Mouse (Mus musculus): Measurements from ENCODE around the gene Rufy4. TPM values are rescaled to one million over a fixed set of nuclear protein-coding genes. Genes with fewer than 3 reads are reported as not detected.
"Not testable (repeated sequence)": the region's sequence is repeated elsewhere in the genome, so short reads cannot be mapped to it uniquely, and the experiment has no call there.

The Rufy4 gene
- polyA plus RNA-seq, 1 experiment from 2014 or later, result 0.22 TPM

GRCm38 (mm10) chr1:74153461-74154184 is 28.3 kb downstream of the Rufy4 start, which contains the start of gene Cxcr2:
Gene Cxcr2 (plus strand): TSS chr1:74153989.
- Histone ChIP-seq H3K4me2 (no peak within 1 kb of the TSS), H3K4me3 (no peak within 1 kb of the TSS), H3K27me3 (no peaks in the 10 kb centered on the region), H3K9me3 (no peaks in the 10 kb centered on the region), H3K4me1 (0 out of 2 replicates have a peak, but pooled peaks cover 8% of the 10 kb centered on the region), H3K36me3 (no peaks in the 10 kb centered on the region), H3K9ac (no peak within 1 kb of the TSS), H3K27ac (no peak within 1 kb of the TSS)
- 68% methylated on average over 8 of the region's 8 CpGs for WGBS
- no peak for ATAC-seq (ENCODE audit: insufficient number of reproducible peaks, insufficient read depth, low FRiP score, low TSS enrichment, low read depth)

GRCm38 (mm10) chr1:74155435-74156012 is 30.2 kb downstream of the Rufy4 start:
- Histone ChIP-seq H3K27ac (no peak overlapping the region), H3K9ac (no peak overlapping the region), H3K4me3 (no peak overlapping the region), H3K4me2 (no peak overlapping the region), H3K4me1 (0 out of 2 replicates have a peak, but pooled peaks cover 8% of the 10 kb centered on the region), H3K36me3 (no peaks in the 10 kb centered on the region), H3K27me3 (no peaks in the 10 kb centered on the region), H3K9me3 (no peaks in the 10 kb centered on the region)
- WGBS, result 89% methylated on average over 6 of the region's 6 CpGs
- ATAC-seq (ENCODE audit: insufficient number of reproducible peaks, insufficient read depth, low FRiP score, low TSS enrichment, low read depth), result no peak

GRCm38 (mm10) chr1:74156381-74156910 is 31.1 kb downstream of the Rufy4 start:
- Histone ChIP-seq H3K36me3 (no peaks in the 10 kb centered on the region), H3K4me3 (no peak overlapping the region), H3K4me1 (0 out of 2 replicates have a peak, but pooled peaks cover 8% of the 10 kb centered on the region), H3K27me3 (no peaks in the 10 kb centered on the region), H3K4me2 (no peak overlapping the region), H3K9ac (no peak overlapping the region), H3K9me3 (no peaks in the 10 kb centered on the region), H3K27ac (no peak overlapping the region)
- WGBS, result 70% methylated on average over 14 of the region's 14 CpGs
- ATAC-seq (ENCODE audit: insufficient number of reproducible peaks, insufficient read depth, low FRiP score, low TSS enrichment, low read depth), result no peak

DNA sequence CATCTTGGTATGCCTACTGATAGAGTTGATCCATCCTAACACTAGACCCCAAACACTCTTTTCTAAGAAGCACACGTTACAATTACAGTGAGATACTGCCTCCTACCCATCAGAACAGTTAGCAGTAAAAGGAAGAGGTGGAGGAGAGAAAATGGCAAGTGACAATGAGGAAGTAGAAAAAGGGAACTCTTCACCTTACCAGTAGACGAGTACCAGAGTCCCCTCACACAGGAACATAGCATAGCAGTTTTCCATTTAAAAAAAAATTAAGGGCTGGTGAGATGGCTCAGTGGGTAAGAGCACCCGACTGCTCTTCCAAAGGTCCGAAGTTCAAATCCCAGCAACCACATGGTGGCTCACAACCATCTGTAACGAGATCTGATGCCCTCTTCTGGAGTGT is 34.3 kb downstream of the Rufy4 start:
- not testable (repeated sequence) for H3K27me3 ChIP-seq; H3K9ac ChIP-seq; ATAC-seq (ENCODE audit: insufficient number of reproducible peaks, insufficient read depth, low FRiP score, low TSS enrichment, low read depth); H3K9me3 ChIP-seq; H3K36me3 ChIP-seq; H3K4me3 ChIP-seq; H3K4me2 ChIP-seq; H3K27ac ChIP-seq; H3K4me1 ChIP-seq
- WGBS, result 88% methylated on average over 5 of the region's 5 CpGs

- WGBS, result 74% methylated on average over 2 of the region's 2 CpGs
- Histone ChIP-seq H3K4me3 (no peak overlapping the region), H3K36me3 (no peaks in the 10 kb centered on the region), H3K4me2 (no peak overlapping the region), H3K9me3 (no peaks in the 10 kb centered on the region), H3K4me1 (0 out of 2 replicates have a peak, but pooled peaks cover 5% of the 10 kb centered on the region), H3K27ac (no peak overlapping the region), H3K27me3 (no peaks in the 10 kb centered on the region), H3K9ac (no peak overlapping the region)
- ATAC-seq (ENCODE audit: insufficient number of reproducible peaks, insufficient read depth, low FRiP score, low TSS enrichment, low read depth), result no peak
These were observed 34.7 kb downstream of the Rufy4 start for GRCm38 (mm10) chr1:74160036-74160435.

- no peak for ATAC-seq (ENCODE audit: insufficient number of reproducible peaks, insufficient read depth, low FRiP score, low TSS enrichment, low read depth)
- H3K9me3 ChIP-seq, result no peaks in the 10 kb centered on the region
- H3K9ac ChIP-seq, result no peak overlapping the region
- no peak overlapping the region for H3K4me2 ChIP-seq
- no peaks in the 10 kb centered on the region for H3K4me1 ChIP-seq
- WGBS, result 75% methylated on average over 5 of the region's 5 CpGs
- H3K4me3 ChIP-seq, result no peak overlapping the region
- H3K27me3 ChIP-seq, result no peaks in the 10 kb centered on the region
- H3K36me3 ChIP-seq, result no peaks in the 10 kb centered on the region
- no peak overlapping the region for H3K27ac ChIP-seq
These were observed 41.8 kb downstream of the Rufy4 start for GRCm38 (mm10) chr1:74167136-74167535.

GRCm38 (mm10) chr1:74169721-74170120 is 44.4 kb downstream of the Rufy4 start:
- H3K9me3 ChIP-seq, result no peaks in the 10 kb centered on the region
- 86% methylated on average over 3 of the region's 3 CpGs for WGBS
- no peaks in the 10 kb centered on the region for H3K27me3 ChIP-seq

GRCm38 (mm10) chr1:74172722-74173121 is 47.4 kb downstream of the Rufy4 start:
- no peak overlapping the region for H3K4me3 ChIP-seq
- no peak for ATAC-seq (ENCODE audit: insufficient number of reproducible peaks, insufficient read depth, low FRiP score, low TSS enrichment, low read depth)

More at GRCm38 (mm10) chr1:74169721-74170120, 44.4 kb downstream of the Rufy4 start:
- no peak overlapping the region for H3K4me3 ChIP-seq
- H3K4me2 ChIP-seq, result no peak overlapping the region
- H3K9ac ChIP-seq, result no peak overlapping the region
- no peaks in the 10 kb centered on the region for H3K4me1 ChIP-seq
- no peak for ATAC-seq (ENCODE audit: insufficient number of reproducible peaks, insufficient read depth, low FRiP score, low TSS enrichment, low read depth)
- H3K36me3 ChIP-seq, result no peaks in the 10 kb centered on the region
- no peak overlapping the region for H3K27ac ChIP-seq

GRCm38 (mm10) chr1:74175731-74176130 is 50.4 kb downstream of the Rufy4 start:
- H3K9me3 ChIP-seq, result no peaks in the 10 kb centered on the region
- H3K27ac ChIP-seq, result no peak overlapping the region
- no peak overlapping the region for H3K4me2 ChIP-seq
- no peaks in the 10 kb centered on the region for H3K36me3 ChIP-seq
- H3K4me1 ChIP-seq, result peaks cover 13% of the 10 kb centered on the region
- H3K9ac ChIP-seq, result no peak overlapping the region
- 68% methylated on average over 4 of the region's 4 CpGs for WGBS
- H3K4me3 ChIP-seq, result no peak overlapping the region
- no peak for ATAC-seq (ENCODE audit: insufficient number of reproducible peaks, insufficient read depth, low FRiP score, low TSS enrichment, low read depth)
- H3K27me3 ChIP-seq, result no peaks in the 10 kb centered on the region

More at GRCm38 (mm10) chr1:74172722-74173121, 47.4 kb downstream of the Rufy4 start:
- no peaks in the 10 kb centered on the region for H3K27me3 ChIP-seq
- H3K9me3 ChIP-seq, result no peaks in the 10 kb centered on the region
- no peak overlapping the region for H3K27ac ChIP-seq
- H3K4me1 ChIP-seq, result no peaks in the 10 kb centered on the region
- no peak overlapping the region for H3K9ac ChIP-seq
- H3K4me2 ChIP-seq, result no peak overlapping the region
- 69% methylated on average over 3 of the region's 3 CpGs for WGBS
- no peaks in the 10 kb centered on the region for H3K36me3 ChIP-seq

- no peak overlapping the region for H3K27ac ChIP-seq
- H3K9ac ChIP-seq, result no peak overlapping the region
- no peak overlapping the region for H3K4me3 ChIP-seq
- no peaks in the 10 kb centered on the region for H3K27me3 ChIP-seq
- 91% methylated on average over 3 of the region's 3 CpGs for WGBS
- no peak for ATAC-seq (ENCODE audit: insufficient number of reproducible peaks, insufficient read depth, low FRiP score, low TSS enrichment, low read depth)
- H3K36me3 ChIP-seq, result no peaks in the 10 kb centered on the region
- no peak overlapping the region for H3K4me2 ChIP-seq
- peaks cover 20% of the 10 kb centered on the region for H3K4me1 ChIP-seq
- H3K9me3 ChIP-seq, result no peaks in the 10 kb centered on the region
These were observed 53.3 kb downstream of the Rufy4 start for GRCm38 (mm10) chr1:74178618-74179017.

- no peaks in the 10 kb centered on the region for H3K9me3 ChIP-seq
- no peaks in the 10 kb centered on the region for H3K36me3 ChIP-seq
- H3K27ac ChIP-seq, result peak overlapping the region; percentile 58
- 34% methylated on average over 9 of the region's 9 CpGs for WGBS
- no peak overlapping the region for H3K4me2 ChIP-seq
- no peak overlapping the region for H3K4me3 ChIP-seq
- peaks cover 20% of the 10 kb centered on the region for H3K4me1 ChIP-seq
- H3K9ac ChIP-seq, result no peak overlapping the region
- H3K27me3 ChIP-seq, result no peaks in the 10 kb centered on the region
- peak; percentile 59; the same call in 1 of the 2 replicates for ATAC-seq (ENCODE audit: insufficient number of reproducible peaks, insufficient read depth, low FRiP score, low TSS enrichment, low read depth)
These were observed 54.5 kb downstream of the Rufy4 start for GRCm38 (mm10) chr1:74179624-74180408.

Data from embryonic facial prominence, embryonic 13.5 days (tissue).